ENCODE assay signal across 8 mouse cellular contexts in genomic region chr8:72722769-72723650, GRCm38 (mm10). TPM values are rescaled to one million over a fixed set of nuclear protein-coding genes. Genes with fewer than 3 reads are reported as not detected.
DNase-seq lines count a peak whose midpoint lies in the region; ATAC-seq lines count a peak whose summit lies in the region.

TSS of gene Sin3b (plus strand) at chr8:72723285.

- intact Hi-C loops in gastrocnemius, postnatal 36 days (cut with DNase I): loop anchor here (10.0 kb wide), 1 partner anchor 238 kb away; no protein-coding TSS in a partner anchor
- intact Hi-C loops in left cerebral cortex, postnatal 25 days (cut with DNase I): no loop called here

- peak within 1 kb of the TSS; percentile 99 for H3K9ac ChIP-seq in intestine, embryonic 15.5 days

- 13% methylated on average over 56 of the region's 56 CpGs for WGBS in intestine, embryonic 15.5 days
- 14% methylated on average over 56 of the region's 56 CpGs for WGBS in midbrain, embryonic 10.5 days

- H3K9me3 ChIP-seq in intestine, embryonic 15.5 days: no peaks in the 10 kb centered on the region
- H3K9me3 ChIP-seq in midbrain, embryonic 10.5 days (replicated peaks): no peaks in the 10 kb centered on the region

- peak within 1 kb of the TSS; percentile 89 for H3K4me2 ChIP-seq in intestine, embryonic 15.5 days (replicated peaks)

- DNase-seq in adrenal gland, adult 2 months: peak; percentile 97
- peak; percentile 90 for DNase-seq in embryo, embryonic 11.5 days (ENCODE audit: low read depth, low spot score)
- DNase-seq in gastrocnemius, postnatal 36 days: peak; percentile 94 to 95
- DNase-seq in left cerebral cortex, postnatal 25 days (ENCODE audit: low spot score in 2 of 2): peak; percentile 89 to 96
- DNase-seq in midbrain, embryonic 10.5 days (ENCODE audit: low spot score): peak; percentile 93
- DNase-seq in right cerebral cortex, postnatal 4 days: peak; percentile 92
- no peak for DNase-seq in MN1 (ENCODE audit: low spot score)

- H3K4me3 ChIP-seq in intestine, embryonic 15.5 days (replicated peaks): peak within 1 kb of the TSS; percentile 96
- peak within 1 kb of the TSS; percentile 99 for H3K4me3 ChIP-seq in midbrain, embryonic 10.5 days

- no peaks in the 10 kb centered on the region for H3K27me3 ChIP-seq in intestine, embryonic 15.5 days (replicated peaks)
- H3K27me3 ChIP-seq in midbrain, embryonic 10.5 days (ENCODE audit: low read depth, poor library complexity, severe bottlenecking): no peaks in the 10 kb centered on the region

- H3K4me1 ChIP-seq in intestine, embryonic 15.5 days (replicated peaks): peaks cover 9% of the 10 kb centered on the region
- peaks cover 12% of the 10 kb centered on the region for H3K4me1 ChIP-seq in midbrain, embryonic 10.5 days

- peaks cover 26% of the 10 kb centered on the region for H3K36me3 ChIP-seq in intestine, embryonic 15.5 days
- peaks cover 37% of the 10 kb centered on the region for H3K36me3 ChIP-seq in midbrain, embryonic 10.5 days

- peak; percentile 99 for ATAC-seq in intestine, embryonic 15.5 days

- H3K27ac ChIP-seq in intestine, embryonic 15.5 days: no peak within 1 kb of the TSS
- H3K27ac ChIP-seq in midbrain, embryonic 10.5 days (replicated peaks): peak within 1 kb of the TSS; percentile 96

RNA-seq across cellular contexts. Expression of gene Sin3b, which starts in this region (rescaled TPM):
- total RNA-seq in adrenal gland, adult 2 months (2021): 100 to 1,000 TPM; 123 to 245 TPM
- polyA plus RNA-seq in adrenal gland, adult 2 months (2012; rRNA removed): 174 and 270 TPM in 2 replicates
- 10 to 100 TPM; 32.5 to 33.0 TPM for total RNA-seq in gastrocnemius, postnatal 36 days (2021)
- 132 and 150 TPM in 2 replicates for polyA plus RNA-seq in intestine, embryonic 15.5 days (2015; fragmentation: Nextera tagmentation; extraction: Ambion mirVana)
- 100 to 1,000 TPM; 139 to 142 TPM for total RNA-seq in left cerebral cortex, postnatal 25 days (2021)
- polyA plus RNA-seq in midbrain, embryonic 10.5 days (2016; fragmentation: Nextera tagmentation; extraction: Ambion mirVana): 151 and 164 TPM in 2 replicates
